Mouse (Mus musculus) CH12.LX (cell line): ENCODE measurements around the gene Mmrn1. TPM values are rescaled to one million over a fixed set of nuclear protein-coding genes. Genes with fewer than 3 reads are reported as not detected.

Source experiments
- DNase-seq: peaks from one replicate; pipeline ENCODE4 v3.0.0-alpha.2; 2013; ENCODE audit errors: extremely low read depth
- H3K27ac ChIP-seq: 2 replicates; pipeline ENCODE4 v1.5.1; 2012; ENCODE audit warnings: low read depth, mild to moderate bottlenecking, control low read depth, moderate library complexity; ENCODE audit not compliant: insufficient read depth
- H3K27me3 ChIP-seq: replicated peaks from 2 replicates; pipeline ENCODE3; 2012; ENCODE audit warnings: inconsistent platforms
- H3K36me3 ChIP-seq, 2 experiments: replicated peaks in 1 of 2; 2 replicates each; pipeline versions ENCODE3 to v1.6.1; 2012; ENCODE audit warnings: inconsistent platforms in 1 of 2, low read length in 1 of 2, mild to moderate bottlenecking in 1 of 2, mixed read lengths in 1 of 2, moderate library complexity in 1 of 2; ENCODE audit not compliant: control insufficient read depth in 1 of 2, insufficient read depth in 1 of 2
- H3K4me1 ChIP-seq, 2 experiments: 2 replicates each; pipeline ENCODE4 v1.6.1; 2012; ENCODE audit warnings: inconsistent platforms in 1 of 2, moderate library complexity in 1 of 2; ENCODE audit not compliant: insufficient read depth in 2 of 2, control insufficient read depth in 1 of 2
- H3K4me2 ChIP-seq: 2 replicates; pipeline ENCODE4 v1.6.1; 2012; ENCODE audit warnings: low read depth, mild to moderate bottlenecking, control low read depth; ENCODE audit not compliant: poor library complexity, insufficient read depth, severe bottlenecking
- H3K4me3 ChIP-seq, 3 experiments: fragments of 150-350 bp in 1 of 3; sonication (generic) in 1 of 3; replicated peaks in 1 of 3; 2 replicates each; pipeline versions ENCODE3 to v1.5.1; 2011 to 2012; ENCODE audit warnings: low read depth in 2 of 3, low read length in 2 of 3, mild to moderate bottlenecking in 2 of 3, moderate library complexity in 2 of 3, control low read depth in 1 of 3, improper control_type of control experiment in 1 of 3, inconsistent platforms in 1 of 3, mixed read lengths in 1 of 3; ENCODE audit not compliant: poor library complexity in 1 of 3
- H3K79me2 ChIP-seq: replicated peaks from 2 replicates; pipeline ENCODE4 v1.6.1; 2012; ENCODE audit warnings: mild to moderate bottlenecking, moderate library complexity; ENCODE audit not compliant: control insufficient read depth, poor library complexity, insufficient read depth, severe bottlenecking; ENCODE audit errors: extremely low read depth
- H3K9ac ChIP-seq: 2 replicates; pipeline ENCODE4 v1.6.1; 2012; ENCODE audit warnings: low read depth, mild to moderate bottlenecking, control low read depth, moderate library complexity; ENCODE audit not compliant: insufficient read depth
- H3K9me3 ChIP-seq: replicated peaks from 2 replicates; pipeline ENCODE3; 2012; ENCODE audit warnings: low read length, inconsistent platforms, mixed read lengths
- BHLHE40 ChIP-seq: IDR thresholded peaks from 2 replicates; pipeline ENCODE4 v1.6.1; 2011; ENCODE audit warnings: mild to moderate bottlenecking, low read depth, low read length, improper control_type of control experiment
- E2F4 ChIP-seq: IDR thresholded peaks from 2 replicates; pipeline ENCODE4 v1.6.1; 2011; ENCODE audit warnings: low read depth, low read length, improper control_type of control experiment; ENCODE audit not compliant: insufficient replicate concordance
- ELF1 ChIP-seq: IDR thresholded peaks from 2 replicates; pipeline ENCODE4 v1.6.1; 2014; ENCODE audit warnings: low read depth, mild to moderate bottlenecking, inconsistent platforms, low read length, improper control_type of control experiment
- GABPA ChIP-seq: IDR thresholded peaks from 2 replicates; pipeline ENCODE4 v1.6.1; 2012; ENCODE audit warnings: low read depth, low read length, improper control_type of control experiment, inconsistent platforms; ENCODE audit not compliant: insufficient replicate concordance
- HCFC1 ChIP-seq: IDR thresholded peaks from 2 replicates; pipeline ENCODE4 v1.6.1; 2012; ENCODE audit warnings: low read depth, mild to moderate bottlenecking, inconsistent platforms, low read length, improper control_type of control experiment
- IRF4 ChIP-seq: IDR thresholded peaks from 2 replicates; pipeline ENCODE4 v1.6.1; 2014; ENCODE audit warnings: low read depth, mild to moderate bottlenecking, inconsistent platforms, low read length, improper control_type of control experiment
- JUN ChIP-seq: IDR thresholded peaks from 2 replicates; pipeline ENCODE4 v1.6.1; 2011; ENCODE audit warnings: low read depth, mild to moderate bottlenecking, low read length, improper control_type of control experiment, moderate library complexity; ENCODE audit not compliant: insufficient read depth
- MAFK ChIP-seq: IDR thresholded peaks from 2 replicates; pipeline ENCODE4 v1.6.1; 2011; ENCODE audit warnings: low read length, improper control_type of control experiment; ENCODE audit not compliant: insufficient replicate concordance
- MEF2A ChIP-seq: IDR thresholded peaks from 2 replicates; pipeline ENCODE4 v1.6.1; 2014; ENCODE audit warnings: low read depth, mild to moderate bottlenecking, inconsistent platforms, low read length, improper control_type of control experiment, borderline replicate concordance
- MXI1 ChIP-seq: IDR thresholded peaks from 2 replicates; pipeline ENCODE4 v1.6.1; 2011; ENCODE audit warnings: mild to moderate bottlenecking, low read depth, low read length, improper control_type of control experiment
- MYC ChIP-seq: IDR thresholded peaks from 2 replicates; pipeline ENCODE4 v1.6.1; 2011; ENCODE audit warnings: low read depth, mild to moderate bottlenecking, improper control_type of control experiment, low read length
- NRF1 ChIP-seq: IDR thresholded peaks from 2 replicates; pipeline ENCODE4 v1.6.1; 2014; ENCODE audit warnings: low read depth, mild to moderate bottlenecking, inconsistent platforms, low read length, improper control_type of control experiment, moderate library complexity
- PAX5 ChIP-seq: IDR thresholded peaks from 2 replicates; pipeline ENCODE4 v1.6.1; 2012; ENCODE audit warnings: low read length, inconsistent platforms, mixed read lengths
- POLR2A ChIP-seq: IDR thresholded peaks from 2 replicates; pipeline ENCODE4 v1.6.1; 2011; ENCODE audit warnings: low read depth, mild to moderate bottlenecking, improper control_type of control experiment, low read length
- RCOR1 ChIP-seq: conservative IDR thresholded peaks from 2 replicates; pipeline ENCODE4 v1.6.1; 2012; ENCODE audit warnings: low read depth, mild to moderate bottlenecking, inconsistent platforms, low read length, improper control_type of control experiment
- SIN3A ChIP-seq: IDR thresholded peaks from 2 replicates; pipeline ENCODE4 v1.6.1; 2012; ENCODE audit warnings: low read length, improper control_type of control experiment, inconsistent platforms
- ZNF384 ChIP-seq: IDR thresholded peaks from 2 replicates; pipeline ENCODE4 v1.6.1; 2012; ENCODE audit warnings: low read depth, low read length, improper control_type of control experiment, inconsistent platforms
- dilution Hi-C: fragments of 300-500 bp; cut with MboI; formaldehyde crosslinking; loops from 2 replicates; pipeline ENCODE4 v1.14.3; 2020; ENCODE audit warnings: low sequenced_read_pairs; ENCODE audit not compliant: extremely low pct_unique_long_range_greater_than_20kb, extremely low pct_ligation_motif_present
- in situ Hi-C: fragments of 300-500 bp; cut with MboI; formaldehyde crosslinking; loops from 3 replicates; pipeline ENCODE4 v1.14.3; 2019; ENCODE audit warnings: low sequenced_read_pairs, low pct_ligation_motif_present, low pct_unique_long_range_greater_than_20kb, mixed read lengths
- polyA plus RNA-seq: library from polyadenylated mRNA; unstranded; fragments of >175 nt; gene quantifications from 2 replicates; pipeline ENCODE4 v1.2.1, GENCODE M21; 2012; ENCODE audit warnings: low read depth; ENCODE audit not compliant: insufficient read length
- total RNA-seq, 2 experiments: library from RNA; depleted of rRNA; stranded (reverse); fragments of 300-350 nt in 1 of 2; fragments of >200 nt in 1 of 2; gene quantifications; 2 replicates each; pipeline ENCODE4 v1.2.3; 2012 to 2014

Gene Mmrn1
- total and polyA plus RNA-seq, 3 experiments, result not detected

- Histone ChIP-seq H3K36me3 (no peaks in the 10 kb centered on the region), H3K4me3 (no peak overlapping the region), H3K27me3 (no peaks in the 10 kb centered on the region), H3K9ac (no peak overlapping the region), H3K9me3 (peaks cover 25% of the 10 kb centered on the region), H3K4me2 (no peak overlapping the region), H3K4me1 (no peaks in the 10 kb centered on the region)
- dilution Hi-C loops (no loop called here), in situ Hi-C loops (no loop called here)
- no peak for DNase-seq
- TF ChIP-seq SIN3A, result no peak
- no peak for TF ChIP-seq ZNF384
- no peak for TF ChIP-seq MAFK
- TF ChIP-seq E2F4, result no peak
- TF ChIP-seq MXI1, result no peak
- no peak for TF ChIP-seq RCOR1
- TF ChIP-seq MYC, result no peak
- TF ChIP-seq, all 38 proteins: peak for 0
- H3K27ac ChIP-seq, result no peak overlapping the region
- no peaks in the 10 kb centered on the region for H3K79me2 ChIP-seq
Measured at GRCm38 (mm10) chr6:60907272-60907671, 17.5 kb upstream of the Mmrn1 start.

GRCm38 (mm10) chr6:60931364-60931763 is 6.6 kb downstream of the Mmrn1 start:
- Histone ChIP-seq H3K9ac (no peak overlapping the region), H3K4me3 (no peak overlapping the region), H3K27me3 (no peaks in the 10 kb centered on the region), H3K79me2 (no peaks in the 10 kb centered on the region), H3K9me3 (peaks cover 38% of the 10 kb centered on the region), H3K4me1 (no peaks in the 10 kb centered on the region), H3K4me2 (no peak overlapping the region), H3K36me3 (no peaks in the 10 kb centered on the region), H3K27ac (no peak overlapping the region)
- in situ Hi-C loops (no loop called here), dilution Hi-C loops (no loop called here)
- TF ChIP-seq E2F4 (no peak), MEF2A (no peak), MYC (no peak), POLR2A (no peak), IRF4 (no peak), GABPA (no peak), ELF1 (no peak), BHLHE40 (no peak), NRF1 (no peak), JUN (no peak), PAX5 (no peak), HCFC1 (no peak)
- no peak for DNase-seq
